Mouse (Mus musculus) CH12.LX (cell line): ENCODE data around the gene Rnf208.

Experiments
- BHLHE40 ChIP-seq: IDR thresholded peaks from 2 replicates; pipeline ENCODE4 v1.6.1; 2011; ENCODE audit warnings: mild to moderate bottlenecking, low read depth, low read length, improper control_type of control experiment
- CTCF ChIP-seq, 2 experiments: IDR thresholded peaks in 1 of 2; conservative IDR thresholded peaks in 1 of 2; 2 replicates each; pipeline ENCODE4 v1.5.1; 2011 to 2012; ENCODE audit warnings: low read depth in 2 of 2, low read length in 2 of 2, improper control_type of control experiment in 1 of 2, inconsistent platforms in 1 of 2, mild to moderate bottlenecking in 1 of 2, moderate library complexity in 1 of 2
- EP300 ChIP-seq: IDR thresholded peaks from 2 replicates; pipeline ENCODE4 v1.6.1; 2011; ENCODE audit warnings: low read length, improper control_type of control experiment
- ETS1 ChIP-seq: conservative IDR thresholded peaks from 2 replicates; pipeline ENCODE4 v1.6.1; 2012; ENCODE audit warnings: low read depth, mild to moderate bottlenecking, inconsistent platforms, low read length, improper control_type of control experiment, moderate library complexity
- MAZ ChIP-seq: IDR thresholded peaks from 2 replicates; pipeline ENCODE4 v1.6.1; 2012; ENCODE audit warnings: low read depth, mild to moderate bottlenecking, inconsistent platforms, low read length, improper control_type of control experiment, moderate library complexity
- MYC ChIP-seq: IDR thresholded peaks from 2 replicates; pipeline ENCODE4 v1.6.1; 2011; ENCODE audit warnings: low read depth, mild to moderate bottlenecking, improper control_type of control experiment, low read length
- POLR2A ChIP-seq: IDR thresholded peaks from 2 replicates; pipeline ENCODE4 v1.6.1; 2011; ENCODE audit warnings: low read depth, mild to moderate bottlenecking, improper control_type of control experiment, low read length
- RCOR1 ChIP-seq: conservative IDR thresholded peaks from 2 replicates; pipeline ENCODE4 v1.6.1; 2012; ENCODE audit warnings: low read depth, mild to moderate bottlenecking, inconsistent platforms, low read length, improper control_type of control experiment
- UBTF ChIP-seq: IDR thresholded peaks from 2 replicates; pipeline ENCODE4 v1.6.1; 2012; ENCODE audit warnings: low read depth, mild to moderate bottlenecking, inconsistent platforms, low read length, improper control_type of control experiment, moderate library complexity

- TF ChIP-seq EP300 (no peak), ETS1 (no peak), UBTF (no peak), MYC (no peak), RCOR1 (no peak), CTCF (conservative IDR thresholded peaks at IDR 0.05 in 1 of 2, IDR thresholded peaks at IDR 0.05 in 1 of 2; ENCODE audit: low read depth in 2 of 2, low read length in 2 of 2) (no peak), POLR2A (no peak), BHLHE40 (no peak), MAZ (no peak)
Observed at GRCm38 (mm10) chr2:25263623-25264285, 21.7 kb downstream of the Rnf208 start.
